Mouse (Mus musculus): Measurements from ENCODE around the gene Nptx2.

The Nptx2 gene

DNA sequence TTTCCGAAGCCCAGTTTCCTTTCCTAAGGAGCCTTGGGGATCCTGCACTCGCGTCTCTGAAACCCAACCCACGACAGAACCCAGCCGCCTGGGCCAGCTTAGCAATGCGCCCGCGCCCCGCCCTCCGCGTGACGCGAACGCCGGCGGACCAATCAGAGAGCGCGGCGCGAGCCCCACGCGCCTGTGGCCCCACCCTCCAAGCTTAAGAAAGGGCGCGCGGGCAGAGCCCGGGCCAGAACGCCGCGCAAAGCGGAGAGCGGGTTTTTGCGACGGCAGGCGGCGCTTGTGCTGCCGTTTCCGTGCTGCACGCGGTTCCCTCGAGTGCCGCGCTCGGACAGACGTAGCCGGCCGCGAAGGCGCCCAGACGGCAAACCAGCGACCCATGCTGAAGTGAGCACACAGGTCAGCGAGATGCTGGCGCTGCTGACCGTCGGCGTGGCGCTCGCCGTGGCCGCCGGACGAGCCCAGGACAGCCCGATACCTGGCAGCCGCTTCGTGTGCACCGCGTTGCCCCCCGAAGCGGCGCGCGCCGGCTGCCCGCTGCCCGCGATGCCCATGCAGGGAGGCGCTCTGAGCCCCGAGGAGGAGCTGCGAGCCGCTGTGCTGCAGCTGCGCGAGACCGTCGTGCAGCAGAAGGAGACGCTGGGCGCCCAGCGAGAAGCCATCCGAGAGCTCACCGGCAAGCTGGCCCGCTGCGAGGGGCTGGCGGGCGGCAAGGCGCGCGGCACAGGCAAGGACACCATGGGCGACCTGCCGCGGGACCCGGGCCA, at the start of gene Nptx2:
Gene Nptx2, plus strand, starts transcription at position 250 of the 770 bp plus-strand sequence.
- peak; percentile 47 to 54 for DNase-seq

DNA sequence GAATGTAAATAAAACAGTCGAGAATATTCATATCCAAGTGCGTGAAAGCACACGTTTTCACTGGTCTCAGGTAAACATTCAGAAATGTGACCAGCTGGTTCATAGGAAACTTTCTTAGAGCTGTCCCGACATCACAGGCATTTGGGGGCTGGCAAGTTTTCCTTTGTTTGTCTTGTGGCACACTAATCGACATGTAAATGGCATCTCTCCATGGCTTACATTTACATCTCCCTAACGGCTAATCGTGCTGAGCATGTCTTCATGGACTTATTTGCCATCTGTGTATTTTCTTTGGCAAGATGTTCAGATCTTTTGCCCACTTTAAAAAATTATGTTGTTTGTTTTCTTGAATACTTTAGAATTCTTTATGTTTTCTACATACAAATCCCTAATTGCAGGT, 49.2 kb upstream of the Nptx2 start:
- no peak for DNase-seq

DNA sequence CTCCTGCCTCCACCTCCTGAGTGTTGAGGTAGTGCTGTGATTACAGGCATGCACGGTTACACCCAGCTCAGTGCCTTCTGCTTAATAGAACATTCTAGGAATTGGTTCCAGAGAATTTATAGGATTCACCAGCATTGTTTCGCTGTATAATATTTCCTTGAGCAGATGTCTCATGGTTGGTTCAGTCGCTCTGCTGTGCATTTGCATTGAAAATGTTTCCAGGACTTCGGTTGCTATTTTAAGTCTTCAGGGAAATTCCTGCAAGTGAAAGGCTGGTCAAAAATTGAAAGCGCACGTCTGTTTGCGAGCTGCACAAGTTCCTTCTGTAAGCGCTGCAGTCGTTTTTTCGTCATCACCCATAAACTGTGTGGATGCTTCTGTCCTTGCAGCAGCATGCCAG, 41.5 kb upstream of the Nptx2 start:
- DNase-seq = no peak

DNA sequence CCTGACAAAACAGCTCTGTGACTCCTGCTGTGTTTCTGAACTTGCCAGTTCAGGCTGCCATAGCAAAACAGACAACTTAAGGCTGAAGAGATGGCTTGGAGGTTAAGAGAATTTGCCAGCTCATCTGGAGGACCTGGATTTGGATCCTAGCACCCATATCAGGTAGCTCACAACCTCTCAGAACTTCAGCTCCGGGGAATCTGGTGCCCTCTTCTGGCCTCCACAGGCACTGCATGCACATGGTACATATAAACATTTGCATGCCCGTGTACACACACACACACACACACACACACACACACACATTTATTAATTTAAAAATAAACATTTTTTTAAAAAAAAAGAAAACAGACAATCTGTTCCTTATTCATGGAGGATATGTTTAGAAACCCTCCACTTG, 40.0 kb upstream of the Nptx2 start:
- DNase-seq = no peak

DNA sequence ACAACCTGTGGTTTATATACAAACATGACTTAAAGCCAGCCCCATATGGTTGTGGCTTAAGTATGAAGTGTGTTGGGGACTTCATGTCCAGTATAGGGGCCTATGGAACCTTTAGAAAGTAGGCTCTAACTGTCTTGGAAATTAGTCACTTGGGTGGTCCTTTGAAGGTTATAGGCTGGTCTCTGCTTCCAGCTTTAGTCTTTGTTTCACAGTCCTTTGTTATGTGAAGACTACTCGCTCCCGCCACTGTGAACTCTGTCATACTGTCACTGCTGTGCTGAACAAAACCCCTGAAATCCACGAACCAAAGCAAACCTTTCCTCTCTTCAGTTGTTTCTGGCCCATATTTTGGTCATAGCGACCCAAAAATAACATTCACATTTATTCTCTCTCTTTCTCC, 39.5 kb upstream of the Nptx2 start:
- no peak for DNase-seq

DNA sequence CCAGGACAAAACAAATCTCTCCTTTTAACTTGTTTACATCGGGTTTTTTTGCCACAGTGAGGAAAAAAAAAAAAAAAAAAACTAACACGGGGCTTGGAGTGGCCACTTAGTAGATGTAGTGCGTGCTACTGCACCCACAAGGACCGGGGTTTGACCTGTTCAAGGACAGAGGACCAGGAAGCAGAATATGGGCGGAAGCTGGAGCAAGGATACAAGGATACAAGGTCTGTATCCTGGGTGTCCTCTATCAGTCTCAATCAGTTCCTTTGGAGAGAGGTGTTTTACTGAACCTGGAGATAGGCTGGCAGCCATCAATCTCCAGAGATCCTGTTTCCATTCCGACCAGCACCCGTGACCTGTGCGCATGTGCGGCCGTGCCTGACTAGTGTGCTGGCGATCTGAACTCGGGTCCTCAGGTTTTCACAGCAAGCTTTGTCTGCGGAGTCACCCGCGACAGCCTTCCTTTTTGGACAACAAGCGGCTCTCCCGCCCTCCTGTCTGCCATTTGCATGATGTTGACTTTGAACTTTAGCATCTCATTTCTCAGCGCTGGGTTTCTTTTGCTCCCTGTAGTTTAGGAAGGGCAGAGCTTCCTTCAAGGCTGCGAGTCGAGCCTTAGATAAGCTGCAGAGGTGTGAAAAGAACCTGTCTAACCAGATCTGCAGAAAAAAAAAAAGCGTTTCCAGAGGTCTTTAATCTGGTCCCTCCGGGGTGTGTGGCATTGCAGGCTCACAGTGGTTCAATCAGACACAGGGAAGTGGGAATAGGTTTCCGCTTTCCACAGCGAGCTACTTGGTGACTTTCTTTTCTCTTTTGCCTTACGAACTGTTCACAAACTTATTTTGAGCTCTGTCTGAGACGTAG, 38.8 kb upstream of the Nptx2 start:
- DNase-seq = no peak

DNA sequence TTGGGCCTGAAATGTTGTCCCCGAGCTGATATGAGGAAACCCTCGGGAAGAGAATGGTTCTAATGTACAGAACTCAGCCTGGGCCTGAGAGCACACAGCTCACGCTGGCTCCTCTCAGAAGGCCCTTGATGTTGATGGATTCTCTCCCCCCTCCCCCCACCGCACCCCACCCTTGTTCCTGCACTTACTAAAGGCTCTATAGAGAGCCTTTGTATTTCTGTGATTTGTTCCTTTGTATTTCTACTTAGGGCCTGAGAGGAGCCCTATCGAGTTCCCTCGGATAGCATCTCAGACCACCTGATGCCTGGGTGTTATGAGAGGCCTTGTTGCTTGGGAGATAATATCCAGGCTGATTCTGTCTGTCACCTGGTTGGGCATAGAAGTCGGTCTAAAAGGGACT, 36.3 kb upstream of the Nptx2 start:
- DNase-seq = no peak

DNA sequence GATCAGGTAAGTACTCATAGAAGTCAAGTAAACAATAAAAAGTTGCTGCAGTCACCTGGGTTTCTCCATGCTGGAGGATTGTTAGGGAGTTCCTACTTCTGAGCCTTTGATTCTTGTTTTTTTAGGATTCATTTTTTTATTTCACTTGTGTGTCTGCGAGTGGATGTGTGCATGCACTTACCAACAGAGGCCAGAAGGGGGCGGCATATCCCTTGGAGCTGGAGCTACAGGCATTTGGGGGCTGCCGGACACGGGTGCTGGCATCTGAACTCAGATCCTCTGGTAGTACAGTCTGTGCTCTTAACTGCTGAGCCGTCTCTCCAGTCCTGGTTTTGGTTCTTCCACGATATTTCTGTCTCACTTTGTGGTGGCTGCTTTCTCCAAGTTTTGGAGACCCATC, 31.0 kb upstream of the Nptx2 start:
- DNase-seq = no peak

DNA sequence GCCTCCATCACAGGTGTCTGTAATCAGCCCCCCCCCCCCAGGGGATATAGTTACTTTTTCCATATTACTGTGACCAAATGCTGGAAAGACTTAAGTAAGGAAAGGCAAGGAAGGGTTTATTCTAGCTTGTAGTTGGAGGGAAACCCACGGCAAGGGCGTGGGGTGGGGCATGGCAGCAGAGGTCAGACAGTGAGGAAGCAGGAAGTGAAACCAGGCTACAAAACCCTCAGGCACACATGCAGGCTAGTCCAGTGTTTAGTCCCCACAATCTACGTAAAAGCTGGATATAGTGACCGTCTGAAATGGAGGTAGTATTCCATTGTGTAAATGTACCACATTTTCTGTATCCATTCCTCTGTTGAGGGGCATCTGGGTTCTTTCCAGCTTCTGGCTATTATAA, 30.5 kb upstream of the Nptx2 start:
- no peak for DNase-seq

DNA sequence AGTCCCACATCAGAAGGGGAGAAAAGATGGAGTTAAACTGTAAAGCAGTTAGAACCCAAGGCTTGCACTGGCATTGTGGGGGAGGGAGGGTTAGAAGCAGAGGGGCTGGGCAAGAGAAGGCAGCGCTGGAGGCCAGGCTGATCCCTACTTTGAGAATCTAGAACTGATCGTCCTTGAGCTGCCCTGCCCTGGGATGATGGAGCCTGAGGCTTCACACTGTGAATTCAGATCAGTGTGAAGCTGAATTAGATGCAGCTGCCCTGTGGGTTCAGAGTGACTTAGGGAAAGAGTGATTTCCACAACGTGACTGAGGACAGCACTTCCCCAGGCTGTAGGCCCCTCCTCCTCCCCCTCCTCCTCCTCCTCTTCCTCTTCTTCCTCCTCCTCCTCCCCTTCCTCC, 25.6 kb upstream of the Nptx2 start:
- DNase-seq = no peak

DNA sequence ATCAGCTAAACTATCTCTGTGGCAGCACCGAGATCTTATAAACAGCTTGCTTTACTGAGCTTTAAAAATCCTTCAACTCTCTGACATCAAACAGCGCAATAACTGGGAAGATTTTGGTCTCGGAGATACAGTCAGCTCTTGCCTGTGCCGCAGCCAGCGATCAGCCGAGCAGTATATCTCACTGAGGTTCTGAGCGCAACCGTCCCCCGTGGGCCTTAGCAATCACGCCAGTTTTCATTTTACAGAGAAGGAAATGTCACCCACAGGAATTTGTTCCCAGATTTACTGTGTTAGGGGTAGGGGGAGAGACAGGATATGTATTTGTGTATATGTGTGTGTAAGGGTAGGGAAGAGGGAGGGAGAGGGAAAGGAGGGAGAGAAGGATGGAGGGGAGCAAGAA, 20.9 kb upstream of the Nptx2 start:
- no peak for DNase-seq

DNA sequence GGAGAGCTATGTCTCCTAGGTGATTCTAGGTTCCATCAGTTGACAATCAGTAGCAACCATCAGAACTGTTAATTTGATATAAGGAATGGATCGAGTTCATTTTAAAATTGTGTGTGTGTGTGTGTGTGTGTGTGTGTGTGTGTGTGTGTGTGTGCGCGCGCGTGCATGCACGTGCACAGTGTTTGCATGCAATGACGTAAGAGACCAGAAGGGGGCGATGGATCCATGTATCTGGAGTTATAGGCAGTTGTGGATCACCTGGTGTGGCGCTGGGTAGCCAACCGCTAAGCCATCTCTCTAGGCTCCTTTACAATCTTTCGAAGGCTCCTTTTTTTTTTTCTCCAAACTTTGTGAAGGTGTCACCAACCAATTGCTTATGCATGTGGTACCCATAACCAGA, 16.6 kb upstream of the Nptx2 start:
- DNase-seq = no peak

DNA sequence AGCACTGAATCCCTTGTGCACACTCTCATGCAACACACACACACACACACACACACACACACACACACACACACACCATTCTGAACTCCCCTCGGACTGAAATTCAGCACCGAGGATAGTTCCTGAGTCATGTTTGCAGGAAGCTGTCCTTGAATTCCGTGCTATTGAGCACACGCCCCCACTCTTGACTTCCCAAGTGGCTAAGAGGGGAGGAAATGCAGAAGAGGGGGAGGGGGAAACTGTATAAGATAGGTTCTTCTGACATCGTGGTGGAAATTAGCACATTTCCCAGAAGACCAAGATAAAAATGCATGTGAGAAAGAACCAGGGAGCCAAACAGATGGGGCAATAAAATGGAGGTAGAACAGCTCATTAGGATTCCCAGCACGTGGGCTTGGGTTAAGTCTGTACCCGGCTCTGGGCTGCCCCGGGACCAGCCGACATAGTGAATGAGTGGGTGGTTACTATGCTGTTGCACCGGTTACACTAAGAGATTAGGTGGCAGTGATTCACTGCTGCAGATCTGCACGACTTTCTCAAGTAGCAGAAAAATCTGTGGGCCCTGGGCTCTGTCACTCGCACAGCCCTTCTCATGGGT, 2.9 kb upstream of the Nptx2 start:
- no peak for DNase-seq

DNA sequence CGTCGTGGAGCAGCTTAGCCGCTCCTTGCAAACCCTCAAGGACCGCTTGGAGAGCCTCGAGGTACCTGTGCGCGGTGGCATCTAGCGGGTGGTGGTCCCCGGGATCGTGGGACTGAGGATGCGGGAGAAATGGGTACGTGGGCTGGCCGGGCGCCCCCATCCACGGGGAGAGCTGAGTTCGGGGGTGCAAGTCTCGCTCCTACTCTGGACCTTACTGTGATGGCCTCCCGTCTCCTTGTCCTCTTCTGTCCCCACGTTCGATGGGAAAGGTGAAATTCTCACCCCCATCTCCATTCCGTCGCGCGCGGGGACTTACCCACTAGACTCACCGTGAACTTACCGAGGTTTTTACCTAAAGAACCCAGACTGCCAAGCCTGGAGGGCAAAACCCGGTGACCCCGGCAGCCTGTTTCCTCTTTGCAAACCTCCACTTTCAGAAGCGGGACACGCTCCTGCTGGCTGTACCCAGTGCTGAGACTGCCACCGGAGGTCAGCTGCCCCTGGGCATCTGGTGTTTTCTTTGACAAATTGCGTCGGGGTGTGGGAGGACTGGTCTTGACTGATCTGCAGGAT, 807 bp downstream of the Nptx2 start:
- no peak for DNase-seq

DNA sequence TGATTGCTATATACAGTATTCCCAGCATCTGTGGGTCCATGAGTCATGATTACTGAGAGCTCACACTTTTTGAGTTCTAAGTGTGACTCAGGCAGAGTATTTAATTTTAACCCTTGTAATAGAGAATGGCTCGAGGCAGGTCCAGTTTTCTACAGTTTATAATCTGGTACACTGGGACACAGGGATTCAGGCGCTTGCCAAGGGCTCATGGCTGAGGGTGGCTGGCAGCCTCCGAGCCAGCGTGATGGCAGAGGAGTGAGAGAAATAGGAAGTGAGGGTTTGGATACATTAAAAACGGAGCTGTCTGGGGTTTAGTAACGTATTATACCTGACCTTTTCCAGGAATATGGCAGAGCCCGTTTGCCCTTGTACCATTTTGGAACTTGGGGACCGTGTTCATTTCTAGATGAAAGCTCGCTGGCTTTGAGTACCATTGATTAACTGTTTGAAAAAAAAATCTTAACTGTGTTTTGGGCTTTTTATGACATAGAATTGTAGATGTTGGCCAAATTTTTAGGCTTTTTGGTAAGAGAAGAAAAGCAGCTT, 1.7 kb downstream of the Nptx2 start:
- DNase-seq = no peak

DNA sequence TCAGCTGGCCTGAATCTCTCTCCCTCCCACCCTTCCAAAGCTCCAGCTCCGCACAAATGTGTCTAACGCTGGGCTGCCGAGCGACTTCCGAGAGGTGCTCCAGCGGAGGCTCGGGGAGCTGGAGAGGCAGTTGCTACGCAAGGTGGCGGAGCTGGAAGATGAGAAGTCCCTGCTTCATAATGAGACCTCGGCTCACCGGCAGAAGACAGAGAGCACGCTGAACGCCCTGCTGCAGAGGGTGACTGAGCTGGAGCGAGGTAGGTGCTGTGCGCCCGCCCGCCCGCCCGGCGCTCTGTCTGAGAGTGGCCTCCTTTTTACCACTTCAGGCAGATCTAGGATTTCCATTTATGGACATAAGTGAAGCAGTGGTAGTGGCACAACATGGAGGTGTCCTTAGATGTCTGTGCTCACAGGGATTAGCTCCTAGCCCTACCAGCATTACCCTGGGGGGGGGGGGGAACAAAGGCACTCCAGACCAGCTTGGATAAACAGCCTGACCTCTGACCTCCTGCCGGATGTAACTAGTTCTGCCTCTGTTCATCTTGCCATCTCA, 2.5 kb downstream of the Nptx2 start:
- DNase-seq = no peak

DNA sequence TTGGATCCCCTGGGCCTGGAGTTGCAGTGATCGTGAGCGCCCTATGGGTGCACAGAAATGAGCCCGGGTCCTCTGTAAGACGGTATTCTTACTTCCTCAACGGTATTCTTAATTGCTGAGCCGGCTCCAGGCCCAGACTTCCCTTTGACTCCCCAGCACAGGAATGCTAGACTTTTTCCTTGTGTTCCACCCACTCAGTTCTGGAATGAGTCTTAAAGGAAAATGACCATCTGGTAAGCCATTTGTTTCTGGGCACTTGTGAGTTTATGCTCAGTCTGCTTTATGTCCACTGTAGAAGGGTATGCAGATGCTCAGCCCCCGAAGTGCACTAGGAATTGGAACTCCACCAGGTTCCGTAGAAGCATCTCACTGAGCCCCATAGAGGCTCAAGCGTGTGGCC, 4.3 kb downstream of the Nptx2 start:
- no peak for DNase-seq

DNA sequence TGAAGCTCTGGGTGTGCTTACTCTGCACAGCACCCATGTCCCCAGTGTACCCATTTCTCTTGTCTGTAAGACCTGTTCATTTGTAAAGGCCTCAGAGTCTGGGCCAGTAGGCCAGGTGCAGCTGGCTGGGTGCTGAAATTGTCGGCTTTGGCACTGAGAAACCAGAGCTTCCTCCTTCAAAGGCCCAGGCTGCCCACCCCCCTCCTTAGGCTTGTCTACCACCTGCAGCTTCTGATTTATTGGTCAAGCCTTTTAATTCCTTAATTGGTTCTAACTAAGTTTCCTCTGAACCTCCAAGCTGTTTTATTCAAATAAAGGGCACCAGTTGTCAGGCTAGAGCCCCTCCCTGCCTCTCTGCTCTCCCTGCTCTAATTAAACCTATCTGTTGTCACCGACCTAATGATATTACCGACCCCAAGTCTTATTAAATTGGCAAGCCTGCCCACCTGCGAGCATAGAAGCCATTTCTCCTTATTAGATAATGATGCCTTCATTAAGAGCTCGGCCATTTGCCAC, 5.0 kb downstream of the Nptx2 start:
- no peak for DNase-seq

DNA sequence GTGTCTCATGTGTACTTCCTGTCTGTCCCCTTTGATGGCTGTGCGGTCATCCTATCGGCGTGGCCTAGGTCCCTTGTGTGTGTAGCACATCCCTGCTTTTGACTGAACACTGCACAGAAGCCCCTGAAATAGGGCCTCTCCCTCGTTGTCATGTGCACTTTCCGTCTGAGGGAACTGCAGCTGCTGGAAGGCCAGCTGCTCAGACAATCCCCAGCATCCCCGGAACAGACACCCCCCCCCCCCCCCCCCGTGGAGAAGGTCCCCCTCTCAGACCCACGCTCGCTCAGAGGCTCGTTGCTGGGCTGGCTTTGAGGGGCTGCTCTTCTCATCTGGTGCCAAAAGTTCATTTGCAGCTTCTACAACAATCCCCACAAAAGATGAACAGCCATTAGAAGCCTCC, 11.0 kb downstream of the Nptx2 start:
- no peak for DNase-seq

DNA sequence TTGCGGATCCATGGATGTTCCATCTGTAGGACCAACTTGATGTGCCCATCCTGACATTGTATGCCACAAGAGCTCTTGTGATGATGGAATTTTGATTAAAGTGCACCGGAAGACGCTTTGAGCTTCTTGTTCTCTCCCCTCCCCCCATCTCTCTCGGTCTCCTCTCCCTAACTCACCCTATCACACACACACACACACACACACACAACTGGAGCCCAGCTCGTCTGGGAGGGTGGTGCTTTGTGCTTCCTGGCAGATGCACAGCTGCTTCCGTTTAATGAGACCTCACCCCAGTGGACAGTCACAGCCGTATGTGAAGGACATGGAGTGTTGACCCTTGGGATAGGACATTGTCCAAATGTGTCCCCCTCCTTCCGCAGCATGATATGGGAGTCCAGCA, 11.7 kb downstream of the Nptx2 start:
- DNase-seq = no peak

DNA sequence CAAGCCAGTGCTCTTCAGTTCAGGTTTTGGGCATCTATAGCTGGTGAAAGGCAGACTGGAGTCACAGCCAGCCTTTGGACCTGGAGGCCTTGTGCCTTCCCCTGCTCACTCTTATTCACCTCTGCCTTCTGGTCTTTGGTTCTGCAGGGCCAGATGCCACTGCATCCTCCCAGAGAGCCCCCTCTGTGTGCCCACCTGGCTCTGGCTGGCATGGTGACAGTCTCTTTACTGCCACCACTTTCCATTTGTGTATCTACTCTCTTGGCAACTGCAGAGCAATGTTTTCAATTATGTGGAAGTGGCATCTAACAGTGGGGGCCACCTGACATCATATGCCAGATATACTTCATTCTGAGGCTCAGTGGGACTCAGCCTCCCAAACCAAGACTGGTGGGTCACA, 12.8 kb downstream of the Nptx2 start:
- DNase-seq = no peak

DNA sequence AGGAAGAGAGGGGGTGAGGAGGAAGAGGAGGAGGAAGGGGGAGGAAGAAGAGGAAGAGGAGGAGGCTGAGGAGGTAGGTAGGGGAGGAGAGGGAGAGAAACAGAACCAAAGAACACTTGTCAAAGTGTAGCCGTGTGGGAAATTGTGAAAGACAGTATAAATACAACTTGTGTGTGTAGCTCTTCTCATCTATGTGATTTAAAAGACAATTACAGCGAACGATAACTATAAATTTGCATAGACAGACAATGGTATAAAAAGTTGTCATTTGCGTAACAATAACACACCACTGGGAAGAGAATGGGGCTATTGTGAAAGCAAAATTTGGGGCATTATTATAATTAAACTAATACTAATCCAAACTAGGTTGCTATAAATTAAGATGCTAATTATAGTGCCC, 20.0 kb downstream of the Nptx2 start:
- no peak for DNase-seq

DNA sequence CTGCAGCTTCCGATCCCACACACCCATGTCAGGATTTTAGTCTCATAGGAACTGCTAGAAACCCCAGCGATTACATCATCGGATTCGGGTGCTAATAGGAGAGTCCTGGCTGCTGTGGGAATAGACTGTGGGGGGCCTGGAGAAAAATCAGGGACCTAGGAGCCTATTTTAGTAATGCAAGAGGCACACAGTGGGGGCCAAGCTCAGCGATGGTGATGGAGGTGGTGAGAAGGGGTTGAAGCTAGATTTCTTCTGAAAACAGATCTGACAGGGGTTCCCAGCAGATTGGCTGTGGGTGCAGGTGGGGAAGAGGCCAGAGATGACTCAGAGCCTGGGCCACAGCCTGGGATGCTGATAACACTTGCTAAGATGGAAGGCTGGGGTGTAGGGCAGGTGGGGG, 39.4 kb downstream of the Nptx2 start:
- DNase-seq = no peak

All from lung, adult 18-20 months (tissue).